Mouse (Mus musculus): ENCODE measurements at regions not wholly inside any gene's neighbourhood (a gene's known extent, or its start where the extent isn't known, plus 50 kb on each side); places are given as distances from the start of the nearest gene placed in this dataset.
A peak's percentile ranks its signal among the peaks of the same experiment; 100 is the strongest.

- no peak for DNase-seq (ENCODE audit: low read depth, low spot score)
Observed at GRCm38 (mm10) chr6:16575875-16576274, 322.4 kb downstream of the Tfec start.

DNA sequence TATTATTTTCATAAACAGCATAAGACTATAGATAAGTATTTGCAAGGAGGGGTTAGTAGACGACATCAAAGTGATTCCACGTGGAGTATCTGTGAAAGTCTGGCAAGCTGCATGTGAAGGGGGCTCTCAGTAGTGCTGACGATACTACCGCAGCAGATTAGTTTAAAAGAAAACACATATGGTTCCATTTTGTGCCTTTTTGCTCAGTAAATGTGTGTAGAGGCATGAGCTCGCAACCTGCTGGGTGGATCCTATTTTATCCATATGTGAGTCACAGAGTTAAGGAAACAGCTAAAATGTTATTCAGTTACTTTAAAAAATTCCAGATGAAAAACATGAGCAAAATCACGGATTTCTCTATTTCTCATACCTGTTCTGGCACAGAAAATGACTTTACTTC is 325.4 kb downstream of the Tfec start:
- DNase-seq (ENCODE audit: low read depth, low spot score) = no peak

DNA sequence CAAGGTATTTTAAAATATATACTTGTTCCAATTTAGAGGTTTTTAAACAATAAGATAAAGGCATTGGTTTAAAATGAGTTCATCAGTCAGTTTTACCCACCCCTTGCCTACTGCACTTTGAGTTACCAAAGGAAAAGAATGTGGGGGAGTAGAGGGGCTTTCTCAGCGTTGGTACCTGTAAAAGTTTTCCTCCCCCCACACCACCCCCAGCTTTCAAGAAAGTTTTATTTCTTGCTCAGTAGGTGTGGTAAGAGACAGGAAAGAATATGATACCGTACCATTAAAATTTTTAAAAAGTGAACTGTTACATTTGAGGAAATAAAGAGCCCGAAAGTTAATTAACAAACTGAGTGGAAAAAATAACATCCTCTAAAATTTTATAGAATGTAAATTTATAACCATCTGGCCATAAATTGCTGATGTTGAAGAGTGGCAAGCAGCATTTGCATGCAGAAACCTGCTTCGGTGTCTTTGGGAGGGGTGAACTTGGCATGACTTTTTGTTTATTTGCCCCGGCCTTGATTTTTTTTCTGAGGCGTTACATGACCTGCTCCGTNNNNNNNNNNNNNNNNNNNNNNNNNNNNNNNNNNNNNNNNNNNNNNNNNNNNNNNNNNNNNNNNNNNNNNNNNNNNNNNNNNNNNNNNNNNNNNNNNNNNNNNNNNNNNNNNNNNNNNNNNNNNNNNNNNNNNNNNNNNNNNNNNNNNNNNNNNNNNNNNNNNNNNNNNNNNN is 346.1 kb downstream of the Tfec start:
- no peak for DNase-seq (ENCODE audit: low read depth, low spot score)

GRCm38 (mm10) chr6:16551131-16551530 is 347.1 kb downstream of the Tfec start:
- no peak for DNase-seq (ENCODE audit: low read depth, low spot score)

- peak; percentile 2 for DNase-seq (ENCODE audit: low read depth, low spot score)
Observed at GRCm38 (mm10) chr6:16550445-16550844, 347.8 kb downstream of the Tfec start.

DNA sequence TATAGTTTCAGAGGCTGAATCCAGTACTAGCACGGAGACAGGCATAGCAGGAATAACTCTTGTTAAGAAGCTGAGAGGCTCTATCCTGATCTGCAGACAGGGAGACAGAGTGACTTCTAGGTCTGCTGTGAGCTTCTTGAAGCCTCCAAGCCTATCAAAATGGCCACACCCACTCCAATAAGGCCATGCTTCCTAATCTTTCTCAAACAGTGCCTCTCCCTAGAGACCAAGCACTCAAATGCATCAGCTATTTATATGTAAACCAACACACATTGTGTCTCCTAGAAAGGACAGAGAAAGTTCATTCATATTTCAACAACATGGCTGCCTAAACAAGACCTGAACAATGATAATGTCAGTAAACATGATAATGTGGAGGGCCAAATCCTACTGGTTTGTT is 384.2 kb downstream of the Tfec start:
- DNase-seq (ENCODE audit: low read depth, low spot score) = no peak

- DNase-seq (ENCODE audit: low read depth, low spot score) = no peak
Observed at GRCm38 (mm10) chr6:16513541-16513940, 384.7 kb downstream of the Tfec start.

DNA sequence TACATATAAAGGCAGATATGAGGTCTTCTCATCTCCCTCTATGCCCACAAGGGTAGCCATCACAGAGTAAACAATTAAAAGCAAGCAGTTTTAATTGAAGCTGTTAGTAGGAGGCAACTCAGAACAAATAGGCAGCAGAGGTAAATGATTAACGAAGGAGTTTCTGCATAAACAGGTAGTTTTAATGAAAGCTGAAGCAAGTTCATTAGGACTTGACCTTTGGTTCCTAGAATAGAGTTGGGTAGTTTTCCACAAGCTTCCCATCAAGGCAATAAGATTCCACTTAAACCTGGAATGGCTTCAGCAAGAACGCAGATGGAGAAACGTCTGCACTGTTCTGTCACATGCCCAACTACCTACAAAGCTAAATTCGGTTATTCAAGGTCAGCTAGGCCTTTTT is 394.4 kb downstream of the Tfec start:
- DNase-seq (ENCODE audit: low read depth, low spot score) = no peak

GRCm38 (mm10) chr6:16487015-16487630 is 411.1 kb downstream of the Tfec start:
- DNase-seq (ENCODE audit: low read depth, low spot score) = no peak

GRCm38 (mm10) chr6:16483295-16483694 is 414.9 kb downstream of the Tfec start:
- no peak for DNase-seq (ENCODE audit: low read depth, low spot score)

DNA sequence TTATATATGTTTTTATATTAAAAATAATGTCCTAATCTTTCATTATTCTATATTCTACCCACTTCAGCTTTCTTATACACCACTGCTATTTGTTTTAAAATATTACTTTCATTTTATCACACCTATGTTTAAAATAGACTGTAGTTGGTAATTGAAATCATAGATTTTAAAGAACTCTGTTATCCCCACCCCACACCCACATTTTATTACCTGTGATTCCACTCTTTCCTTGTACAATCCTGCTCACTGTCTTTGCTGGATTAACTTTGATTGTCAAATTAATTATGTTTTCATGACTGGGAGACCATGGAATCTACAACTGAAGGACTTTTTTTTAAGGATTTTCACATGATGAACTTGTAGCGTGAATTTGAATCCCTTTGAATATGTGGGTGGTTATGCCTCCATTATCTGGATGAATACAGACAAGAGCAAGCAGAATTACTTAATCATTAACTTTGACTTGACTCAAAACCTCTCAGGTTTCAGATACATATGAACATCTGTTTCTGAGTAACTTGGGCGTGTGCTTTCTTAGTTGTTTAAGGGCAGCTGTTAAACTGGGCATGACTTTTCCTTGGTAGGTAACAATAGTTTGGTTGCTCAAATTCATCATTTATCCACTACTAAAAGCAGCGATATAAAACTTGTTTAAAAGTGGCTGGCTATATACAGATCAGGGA is 429.4 kb downstream of the Tfec start:
- DNase-seq (ENCODE audit: low read depth, low spot score) = no peak

GRCm38 (mm10) chr6:16458279-16458678 is 440.0 kb downstream of the Tfec start:
- DNase-seq (ENCODE audit: low read depth, low spot score) = no peak

Measured in A20 (cell line).